Mouse (Mus musculus): ENCODE results near the gene Prkca. TPM values are rescaled to one million over a fixed set of nuclear protein-coding genes. Genes with fewer than 3 reads are reported as not detected.

Prkca gene
- polyA plus RNA-seq, 2 experiments, result 2.5 to 3.8 TPM

- H3K4me2 ChIP-seq (ENCODE audit: low read depth), result no peak overlapping the region
- H3K27me3 ChIP-seq (ENCODE audit: control insufficient read depth, insufficient read depth, low read length), result no peaks in the 10 kb centered on the region
- no peaks in the 10 kb centered on the region for H3K36me3 ChIP-seq (replicated peaks; ENCODE audit: control insufficient read depth, insufficient read depth, low read depth)
- no peak for TF ChIP-seq EP300 (IDR thresholded peaks at IDR 0.05; ENCODE audit: low read depth)
- no peak for TF ChIP-seq CTCF (IDR thresholded peaks at IDR 0.05; ENCODE audit: low read depth)
- no peak overlapping the region for H3K9ac ChIP-seq (replicated peaks)
- no peaks in the 10 kb centered on the region for H3K9me3 ChIP-seq (ENCODE audit: control insufficient read depth, low read length)
- WGBS (ENCODE audit: insufficient replicate concordance), result 60% methylated on average over 6 of the region's 6 CpGs
- no peak overlapping the region for H3K4me3 ChIP-seq (ENCODE audit: insufficient read depth in 1 of 2, low read depth in 2 of 2, low read length in 2 of 2)
- no peaks in the 10 kb centered on the region for H3K4me1 ChIP-seq (replicated peaks; ENCODE audit: control insufficient read depth in 2 of 2, insufficient read depth in 2 of 2, low read length in 1 of 2)
- DNase-seq (ENCODE audit: low read depth in 3 of 3, low spot score in 3 of 3), result no peak
- no peak overlapping the region for H3K27ac ChIP-seq
- ATAC-seq (ENCODE audit: insufficient read depth), result no peak
Observed at GRCm38 (mm10) chr11:108070038-108070437, 273.7 kb downstream of the Prkca start.

- 48% methylated on average over 5 of the region's 5 CpGs for WGBS (ENCODE audit: insufficient replicate concordance)
Observed at GRCm38 (mm10) chr11:108068430-108068829, 275.3 kb downstream of the Prkca start.

GRCm38 (mm10) chr11:108067161-108067560, 276.6 kb downstream of the Prkca start:
- ATAC-seq (ENCODE audit: insufficient read depth) (no peak), DNase-seq (ENCODE audit: low read depth in 3 of 3, low spot score in 3 of 3) (no peak)
- 75% methylated on average over 7 of the region's 7 CpGs for WGBS (ENCODE audit: insufficient replicate concordance)
- TF ChIP-seq CTCF (IDR thresholded peaks at IDR 0.05; ENCODE audit: low read depth) (no peak), EP300 (IDR thresholded peaks at IDR 0.05; ENCODE audit: low read depth) (no peak)
- no peaks in the 10 kb centered on the region for H3K9me3 ChIP-seq (ENCODE audit: control insufficient read depth, low read length)
- H3K4me1 ChIP-seq (replicated peaks; ENCODE audit: control insufficient read depth in 2 of 2, insufficient read depth in 2 of 2, low read length in 1 of 2), result no peaks in the 10 kb centered on the region
- H3K4me3 ChIP-seq (ENCODE audit: insufficient read depth in 1 of 2, low read depth in 2 of 2, low read length in 2 of 2), result no peak overlapping the region
- no peak overlapping the region for H3K4me2 ChIP-seq (ENCODE audit: low read depth)
- H3K27ac ChIP-seq, result no peak overlapping the region
- H3K9ac ChIP-seq (replicated peaks), result no peak overlapping the region
- no peaks in the 10 kb centered on the region for H3K27me3 ChIP-seq (ENCODE audit: control insufficient read depth, insufficient read depth, low read length)
- no peaks in the 10 kb centered on the region for H3K36me3 ChIP-seq (replicated peaks; ENCODE audit: control insufficient read depth, insufficient read depth, low read depth)

More at GRCm38 (mm10) chr11:108068430-108068829, 275.3 kb downstream of the Prkca start:
- Histone ChIP-seq H3K4me3 (ENCODE audit: insufficient read depth in 1 of 2, low read depth in 2 of 2, low read length in 2 of 2) (no peak overlapping the region), H3K4me1 (replicated peaks; ENCODE audit: control insufficient read depth in 2 of 2, insufficient read depth in 2 of 2, low read length in 1 of 2) (no peaks in the 10 kb centered on the region), H3K9ac (replicated peaks) (no peak overlapping the region), H3K36me3 (replicated peaks; ENCODE audit: control insufficient read depth, insufficient read depth, low read depth) (no peaks in the 10 kb centered on the region), H3K27me3 (ENCODE audit: control insufficient read depth, insufficient read depth, low read length) (no peaks in the 10 kb centered on the region), H3K27ac (no peak overlapping the region), H3K4me2 (ENCODE audit: low read depth) (no peak overlapping the region), H3K9me3 (ENCODE audit: control insufficient read depth, low read length) (no peaks in the 10 kb centered on the region)
- ATAC-seq (ENCODE audit: insufficient read depth), result no peak
- DNase-seq (ENCODE audit: low read depth in 3 of 3, low spot score in 3 of 3), result no peak
- no peak for TF ChIP-seq EP300 (IDR thresholded peaks at IDR 0.05; ENCODE audit: low read depth)
- no peak for TF ChIP-seq CTCF (IDR thresholded peaks at IDR 0.05; ENCODE audit: low read depth)

GRCm38 (mm10) chr11:108064401-108064800, 279.3 kb downstream of the Prkca start:
- no peak overlapping the region for H3K4me2 ChIP-seq (ENCODE audit: low read depth)
- H3K27me3 ChIP-seq (ENCODE audit: control insufficient read depth, insufficient read depth, low read length), result no peaks in the 10 kb centered on the region
- H3K4me1 ChIP-seq (replicated peaks; ENCODE audit: control insufficient read depth in 2 of 2, insufficient read depth in 2 of 2, low read length in 1 of 2), result no peaks in the 10 kb centered on the region
- no peak overlapping the region for H3K4me3 ChIP-seq (ENCODE audit: insufficient read depth in 1 of 2, low read depth in 2 of 2, low read length in 2 of 2)
- no peaks in the 10 kb centered on the region for H3K9me3 ChIP-seq (ENCODE audit: control insufficient read depth, low read length)
- no peak for DNase-seq (ENCODE audit: low read depth in 3 of 3, low spot score in 3 of 3)
- WGBS (ENCODE audit: insufficient replicate concordance), result 62% methylated on average over 3 of the region's 3 CpGs
- no peak overlapping the region for H3K9ac ChIP-seq (replicated peaks)
- no peak for TF ChIP-seq EP300 (IDR thresholded peaks at IDR 0.05; ENCODE audit: low read depth)
- no peak for TF ChIP-seq CTCF (IDR thresholded peaks at IDR 0.05; ENCODE audit: low read depth)
- H3K27ac ChIP-seq, result no peak overlapping the region
- H3K36me3 ChIP-seq (replicated peaks; ENCODE audit: control insufficient read depth, insufficient read depth, low read depth), result no peaks in the 10 kb centered on the region
- ATAC-seq (ENCODE audit: insufficient read depth), result no peak

GRCm38 (mm10) chr11:108063096-108063495, 280.6 kb downstream of the Prkca start:
- 60% methylated on average over 8 of the region's 8 CpGs for WGBS (ENCODE audit: insufficient replicate concordance)
- no peak overlapping the region for H3K4me3 ChIP-seq (ENCODE audit: insufficient read depth in 1 of 2, low read depth in 2 of 2, low read length in 2 of 2)
- H3K27me3 ChIP-seq (ENCODE audit: control insufficient read depth, insufficient read depth, low read length), result no peaks in the 10 kb centered on the region
- no peaks in the 10 kb centered on the region for H3K36me3 ChIP-seq (replicated peaks; ENCODE audit: control insufficient read depth, insufficient read depth, low read depth)
- H3K4me2 ChIP-seq (ENCODE audit: low read depth), result no peak overlapping the region
- H3K4me1 ChIP-seq (replicated peaks; ENCODE audit: control insufficient read depth in 2 of 2, insufficient read depth in 2 of 2, low read length in 1 of 2), result no peaks in the 10 kb centered on the region
- no peak overlapping the region for H3K9ac ChIP-seq (replicated peaks)
- ATAC-seq (ENCODE audit: insufficient read depth) (no peak), DNase-seq (ENCODE audit: low read depth in 3 of 3, low spot score in 3 of 3) (no peak)
- no peak overlapping the region for H3K27ac ChIP-seq
- no peaks in the 10 kb centered on the region for H3K9me3 ChIP-seq (ENCODE audit: control insufficient read depth, low read length)
- no peak for TF ChIP-seq CTCF (IDR thresholded peaks at IDR 0.05; ENCODE audit: low read depth)
- no peak for TF ChIP-seq EP300 (IDR thresholded peaks at IDR 0.05; ENCODE audit: low read depth)
